ENCODE assay signal across 9 mouse cellular contexts in genomic region chr10:29535546-29536260, GRCm38 (mm10). TPM values are rescaled to one million over a fixed set of nuclear protein-coding genes. Genes with fewer than 3 reads are reported as not detected.
A peak's percentile ranks its signal among the peaks of the same experiment; 100 is the strongest.
DNase-seq lines count a peak whose midpoint lies in the region; ATAC-seq and TF ChIP-seq lines count a peak whose summit lies in the region.
"Had no signal": no experiment of that assay in that cellular context is flagged by ENCODE, and none has a peak within 500 bp of the region (broad histone marks: within the 10 kb centered on the region; RNA-seq: fewer than 3 reads in every experiment).

Gene Rspo3 (minus strand): TSS chr10:29535867.

- no peak for TF ChIP-seq POLR2A in lung, adult 2 months (IDR thresholded peaks at IDR 0.05; ENCODE audit: borderline replicate concordance, extremely low read depth, low read depth, low read length)

- H3K9me3 ChIP-seq in intestine, postnatal 0 days (ENCODE audit: control insufficient read depth) = no peaks in the 10 kb centered on the region
- H3K9me3 ChIP-seq in limb, embryonic 15.5 days = no peaks in the 10 kb centered on the region
- no peaks in the 10 kb centered on the region for H3K9me3 ChIP-seq in neural tube, embryonic 11.5 days (ENCODE audit: control insufficient read depth, low read length)

- WGBS in lung, adult 2 months = 1% methylated on average over 42 of the region's 44 CpGs
- under 1% methylated on average over 43 of the region's 44 CpGs for WGBS in intestine, postnatal 0 days
- WGBS in limb, embryonic 15.5 days = under 1% methylated on average over 44 of the region's 44 CpGs
- under 1% methylated on average over 43 of the region's 44 CpGs for WGBS in neural tube, embryonic 11.5 days

- peaks cover 26% of the 10 kb centered on the region; the same call in 1 of the 2 replicates for H3K27me3 ChIP-seq in intestine, postnatal 0 days (replicated peaks; ENCODE audit: control insufficient read depth, insufficient read depth, low read length)
- 0 out of 2 replicates have a peak, but pooled peaks cover 13% of the 10 kb centered on the region for H3K27me3 ChIP-seq in limb, embryonic 15.5 days
- peaks cover 10% of the 10 kb centered on the region for H3K27me3 ChIP-seq in neural tube, embryonic 11.5 days (ENCODE audit: control insufficient read depth, insufficient read depth, low read length)

- no peak within 1 kb of the TSS for H3K27ac ChIP-seq in intestine, postnatal 0 days (ENCODE audit: low read depth, low read length)
- peak within 1 kb of the TSS; percentile 43; the same call in 1 of the 2 replicates for H3K27ac ChIP-seq in limb, embryonic 15.5 days
- H3K27ac ChIP-seq in neural tube, embryonic 11.5 days (ENCODE audit: low read depth, low read length) = no peak within 1 kb of the TSS

- DNase-seq in lung, adult 2 months = peak; percentile 12
- DNase-seq in lung, adult 18-20 months = no peak
- peak; percentile 35 to 36 for DNase-seq in cerebellum, postnatal 36 days
- peak; percentile 28 for DNase-seq in gastrocnemius, postnatal 14 days
- DNase-seq in neural tube, embryonic 11.5 days (ENCODE audit: low spot score) = peak; percentile 76
- DNase-seq in adipocyte (ENCODE audit: low spot score) = no peak

- peak; percentile 56 for ATAC-seq in intestine, postnatal 0 days
- ATAC-seq in limb, embryonic 15.5 days (ENCODE audit: insufficient number of reproducible peaks, low FRiP score, low TSS enrichment, low read depth) = peak; percentile 72; the same call in 1 of the 2 replicates
- ATAC-seq in neural tube, embryonic 11.5 days (ENCODE audit: insufficient read depth, low FRiP score, low TSS enrichment) = peak; percentile 74

- no peaks in the 10 kb centered on the region for H3K36me3 ChIP-seq in intestine, postnatal 0 days (ENCODE audit: control insufficient read depth, insufficient read depth)
- no peaks in the 10 kb centered on the region for H3K36me3 ChIP-seq in limb, embryonic 15.5 days
- no peaks in the 10 kb centered on the region for H3K36me3 ChIP-seq in neural tube, embryonic 11.5 days (ENCODE audit: control insufficient read depth, insufficient read depth, low read length)

- no peaks in the 10 kb centered on the region for H3K4me1 ChIP-seq in lung, adult 2 months (ENCODE audit: control insufficient read depth, insufficient read depth, low read length)
- H3K4me1 ChIP-seq in intestine, postnatal 0 days (replicated peaks; ENCODE audit: control insufficient read depth, insufficient read depth, low read length) = no peaks in the 10 kb centered on the region
- H3K4me1 ChIP-seq in limb, embryonic 15.5 days = peaks cover 23% of the 10 kb centered on the region
- no peaks in the 10 kb centered on the region for H3K4me1 ChIP-seq in neural tube, embryonic 11.5 days (ENCODE audit: control insufficient read depth, insufficient read depth, low read length)

- TF ChIP-seq CTCF in lung, adult 2 months (IDR thresholded peaks at IDR 0.05; ENCODE audit: insufficient read depth, low read length) = no peak
- TF ChIP-seq CTCF in intestine, postnatal 0 days (IDR thresholded peaks at IDR 0.05; ENCODE audit: low read depth) = peak; percentile 20

- no peak within 1 kb of the TSS; the same call in 1 of the 2 replicates for H3K9ac ChIP-seq in intestine, postnatal 0 days (ENCODE audit: low read depth, low read length)
- H3K9ac ChIP-seq in limb, embryonic 15.5 days = peak within 1 kb of the TSS; percentile 55
- peak within 1 kb of the TSS; percentile 50 for H3K9ac ChIP-seq in neural tube, embryonic 11.5 days (ENCODE audit: low read length)

- H3K4me2 ChIP-seq in intestine, postnatal 0 days (replicated peaks; ENCODE audit: low read depth) = peak within 1 kb of the TSS; percentile 95
- peak within 1 kb of the TSS; percentile 94 for H3K4me2 ChIP-seq in limb, embryonic 15.5 days
- H3K4me2 ChIP-seq in neural tube, embryonic 11.5 days (ENCODE audit: low read depth) = peak within 1 kb of the TSS; percentile 94

- peak within 1 kb of the TSS; percentile 21 for H3K4me3 ChIP-seq in lung, adult 2 months (replicated peaks; ENCODE audit: extremely low read depth, low read depth, low read length)
- H3K4me3 ChIP-seq in intestine, postnatal 0 days (ENCODE audit: low read depth, low read length) = peak within 1 kb of the TSS; percentile 69
- peak within 1 kb of the TSS; percentile 64 for H3K4me3 ChIP-seq in limb, embryonic 15.5 days
- peak within 1 kb of the TSS; percentile 45 for H3K4me3 ChIP-seq in neural tube, embryonic 11.5 days (ENCODE audit: low read depth, low read length)

- intact Hi-C loops in gastrocnemius, postnatal 14 days (cut with DNase I; ENCODE audit: low total_unique reads) = no loop called here

RNA-seq across cellular contexts. Expression of gene Rspo3, which starts in this region (rescaled TPM):
- polyA plus RNA-seq in lung, adult 2 months (2012; rRNA removed) = 0.43 and 0.71 TPM in 2 replicates
- total RNA-seq in gastrocnemius, postnatal 14 days (2021) = 1 to 10 TPM; 1.8 to 4.8 TPM
- 4.7 and 6.2 TPM in 2 replicates for polyA plus RNA-seq in intestine, postnatal 0 days (2015; fragmentation: Nextera tagmentation; extraction: Ambion mirVana)
- 18.1 and 18.6 TPM in 2 replicates for polyA plus RNA-seq in limb, embryonic 15.5 days (2015; fragmentation: Nextera tagmentation; extraction: Ambion mirVana)
- polyA plus RNA-seq in neural tube, embryonic 11.5 days (2014; fragmentation: Nextera tagmentation; extraction: Ambion mirVana) = 6.9 and 8.3 TPM in 2 replicates
- total RNA-seq: neutrophil, adult 5-6 weeks had no signal

Comparison
In these comparisons a context has a peak if more than half of its experiments do, and no peak if none do; other contexts are left out.
1. Peak in DNase-seq and H3K4me3 ChIP-seq in lung, adult 2 months; RNA of the gene not detected or under 1 TPM.
2. DNase-seq: peak in cerebellum, postnatal 36 days (2 of 2), gastrocnemius, postnatal 14 days (single experiment) and neural tube, embryonic 11.5 days (single experiment); none in lung, adult 18-20 months (0 of 2) and adipocyte (single experiment).
3. Peak in every context shown above with its lines, with median percentiles within 50 percentile points of each other: H3K4me3 ChIP-seq, ATAC-seq and H3K4me2 ChIP-seq.